Mouse (Mus musculus): ENCODE results near the gene Gcm1. TPM values are rescaled to one million over a fixed set of nuclear protein-coding genes. Genes with fewer than 3 reads are reported as not detected.

Gene Gcm1
- total and polyA plus RNA-seq, 3 experiments = 0.05 TPM; not detected in 2

GRCm38 (mm10) chr9:78112770-78113537 is 61.2 kb downstream of the Gcm1 start:
- TF ChIP-seq TAL1 (conservative IDR thresholded peaks at IDR 0.05; ENCODE audit: low read depth, low read length) (no peak), CTCF (IDR thresholded peaks at IDR 0.05; ENCODE audit: low read depth, low read length) (peak; percentile 58; the same call in 1 of the 2 replicates)
- peak overlapping the region; percentile 92 for H3K4me3 ChIP-seq (ENCODE audit: low read depth, low read length)
- H3K36me3 ChIP-seq (replicated peaks) = peaks cover 27% of the 10 kb centered on the region
- DNase-seq (ENCODE audit: low spot score) (peak; percentile 75), ATAC-seq (ENCODE audit: extremely low read depth, insufficient number of reproducible peaks, low FRiP score, poor library complexity, severe bottlenecking) (peak; percentile 55)
- H3K27me3 ChIP-seq (ENCODE audit: insufficient read depth, low read length) = no peaks in the 10 kb centered on the region
- peaks cover 48% of the 10 kb centered on the region for H3K4me1 ChIP-seq (ENCODE audit: insufficient read depth, low read depth, low read length)
- no peaks in the 10 kb centered on the region for H3K9me3 ChIP-seq (replicated peaks)

DNA sequence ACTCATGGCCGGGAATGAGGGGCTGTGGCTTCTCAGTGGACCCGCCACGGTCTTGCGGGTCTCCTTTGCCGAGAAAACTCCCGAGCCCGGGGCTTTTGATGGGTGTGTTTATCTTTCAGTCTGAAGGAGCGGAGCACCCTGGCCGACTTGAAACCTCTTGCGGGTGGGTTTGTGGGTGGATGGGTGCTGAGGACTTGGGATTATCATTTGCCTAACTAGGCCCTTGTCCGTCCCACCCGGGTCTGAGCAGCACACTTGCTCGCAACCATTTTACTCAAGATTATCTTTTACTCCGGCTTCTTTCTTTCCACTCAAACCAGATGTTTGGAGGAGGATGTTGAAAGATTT is 61.8 kb downstream of the Gcm1 start:
- Histone ChIP-seq H3K4me3 (ENCODE audit: low read depth, low read length) (peak overlapping the region; percentile 92), H3K27me3 (ENCODE audit: insufficient read depth, low read length) (no peaks in the 10 kb centered on the region), H3K4me1 (ENCODE audit: insufficient read depth, low read depth, low read length) (peaks cover 48% of the 10 kb centered on the region), H3K9me3 (replicated peaks) (no peaks in the 10 kb centered on the region), H3K36me3 (replicated peaks) (peaks cover 30% of the 10 kb centered on the region)
- no peak for ATAC-seq (ENCODE audit: extremely low read depth, insufficient number of reproducible peaks, low FRiP score, poor library complexity, severe bottlenecking)
- peak; percentile 21 for DNase-seq (ENCODE audit: low spot score)
- no peak for TF ChIP-seq TAL1 (conservative IDR thresholded peaks at IDR 0.05; ENCODE audit: low read depth, low read length)
- TF ChIP-seq GATA2 (IDR thresholded peaks at IDR 0.05; ENCODE audit: borderline replicate concordance, low read depth, low read length) = no peak
- TF ChIP-seq GATA1 (IDR thresholded peaks at IDR 0.05; ENCODE audit: borderline replicate concordance, low read length) = no peak
- TF ChIP-seq CTCF (IDR thresholded peaks at IDR 0.05; ENCODE audit: low read depth, low read length) = no peak
- TF ChIP-seq POLR2AphosphoS5 (IDR thresholded peaks at IDR 0.05; ENCODE audit: insufficient replicate concordance, low read depth, low read length) = no peak

Other genes with a start within 250 kb of the Gcm1 start
- 80.4 and 81.5 TPM in 2 replicates for gene Elovl5, start 134.6 kb upstream of the Gcm1 start, total RNA-seq (2014; fragmentation: Nextera tagmentation)
- gene Elovl5, start 134.6 kb upstream of the Gcm1 start, total RNA-seq (2017) = 94.5 and 99.9 TPM in 2 replicates
- 6.3 and 11.7 TPM in 2 replicates for gene Elovl5, start 134.6 kb upstream of the Gcm1 start, polyA plus RNA-seq (2012)
- 115 and 128 TPM in 2 replicates for gene Fbxo9, start 57.1 kb downstream of the Gcm1 start, total RNA-seq (2014; fragmentation: Nextera tagmentation)
- 110 and 114 TPM in 2 replicates for gene Fbxo9, start 57.1 kb downstream of the Gcm1 start, total RNA-seq (2017)
- 35.2 and 53.8 TPM in 2 replicates for gene Fbxo9, start 57.1 kb downstream of the Gcm1 start, polyA plus RNA-seq (2012)
- gene Ick, start 57.3 kb downstream of the Gcm1 start, total RNA-seq (2014; fragmentation: Nextera tagmentation) = 49.2 and 59.1 TPM in 2 replicates
- 14.9 and 17.1 TPM in 2 replicates for gene Ick, start 57.3 kb downstream of the Gcm1 start, total RNA-seq (2017)
- gene Ick, start 57.3 kb downstream of the Gcm1 start, polyA plus RNA-seq (2012) = 18.8 and 20.5 TPM in 2 replicates
- 3.6 and 6.8 TPM in 2 replicates for gene Gsta4, start 130.8 kb downstream of the Gcm1 start, total RNA-seq (2014; fragmentation: Nextera tagmentation)
- gene Gsta4, start 130.8 kb downstream of the Gcm1 start, total RNA-seq (2017) = 3.2 and 4.5 TPM in 2 replicates
- 1.3 and 1.4 TPM in 2 replicates for gene Gsta4, start 130.8 kb downstream of the Gcm1 start, polyA plus RNA-seq (2012)
- not detected in 2 replicates for gene Gsta1, start 178.7 kb downstream of the Gcm1 start, total RNA-seq (2014; fragmentation: Nextera tagmentation)
- not detected in 2 replicates for gene Gsta1, start 178.7 kb downstream of the Gcm1 start, total RNA-seq (2017)
- not detected in 2 replicates for gene Gsta1, start 178.7 kb downstream of the Gcm1 start, polyA plus RNA-seq (2012)
- gene Gm3776, start 205.2 kb downstream of the Gcm1 start, total RNA-seq (2014; fragmentation: Nextera tagmentation) = not detected in 2 replicates
- not detected in 2 replicates for gene Gm3776, start 205.2 kb downstream of the Gcm1 start, total RNA-seq (2017)
- gene Gm3776, start 205.2 kb downstream of the Gcm1 start, polyA plus RNA-seq (2012) = not detected in 2 replicates
- not detected in 2 replicates for gene Gm10639, start 238.0 kb downstream of the Gcm1 start, total RNA-seq (2014; fragmentation: Nextera tagmentation)
- gene Gm10639, start 238.0 kb downstream of the Gcm1 start, total RNA-seq (2017) = not detected in 2 replicates
- gene Gm10639, start 238.0 kb downstream of the Gcm1 start, polyA plus RNA-seq (2012) = not detected in 2 replicates